In the genomic region with DNA sequence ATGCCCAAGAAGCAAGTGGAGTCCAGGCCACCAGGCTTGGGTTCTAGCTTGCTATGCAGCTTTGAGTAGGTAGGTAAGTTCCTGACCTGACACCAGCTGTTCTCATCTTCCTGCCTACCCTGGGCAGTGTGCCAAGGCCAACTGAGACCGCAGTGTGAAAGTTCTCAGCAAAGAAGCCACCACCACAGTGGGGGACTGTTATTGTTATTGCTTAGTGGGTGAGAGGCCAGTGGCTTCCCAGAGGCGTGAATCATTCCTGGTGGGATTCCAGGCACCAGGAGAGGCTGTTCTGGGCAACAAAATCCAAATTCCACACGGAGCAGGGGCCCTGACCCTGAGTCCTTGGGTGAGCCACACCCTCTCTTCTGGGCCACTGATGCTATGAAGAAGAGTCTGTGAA, we compare ENCODE assay signal across 10 mouse cellular contexts. TPM values are rescaled to one million over a fixed set of nuclear protein-coding genes. Genes with fewer than 3 reads are reported as not detected.
DNase-seq lines count a peak whose midpoint lies in the region; TF ChIP-seq lines count a peak whose summit lies in the region.
"Had no signal": no experiment of that assay in that cellular context is flagged by ENCODE, and none has a peak within 500 bp of the region (broad histone marks: within the 10 kb centered on the region; RNA-seq: fewer than 3 reads in every experiment).

No protein-coding gene starts in this region.

- H3K36me3 ChIP-seq in spleen, adult 2 months (ENCODE audit: control insufficient read depth, insufficient read depth, low read length): no peaks in the 10 kb centered on the region
- H3K36me3 ChIP-seq: embryonic facial prominence, embryonic 12.5 days; limb, embryonic 13.5 days had no signal

- H3K4me3 ChIP-seq in spleen, adult 2 months (ENCODE audit: extremely low read depth, insufficient read depth, insufficient read length): no peak overlapping the region
- H3K4me3 ChIP-seq: embryonic facial prominence, embryonic 12.5 days; limb, embryonic 13.5 days had no signal

- WGBS in spleen, adult 2 months: 23% methylated on average over 3 of the region's 3 CpGs

- TF ChIP-seq POLR2A in spleen, adult 2 months (IDR thresholded peaks at IDR 0.05; ENCODE audit: low read depth, low read length): no peak

- H3K4me1 ChIP-seq in spleen, adult 2 months (ENCODE audit: control insufficient read depth, insufficient read depth, insufficient read length): no peaks in the 10 kb centered on the region

- H3K27ac ChIP-seq in spleen, adult 2 months (ENCODE audit: insufficient read depth, low read length): no peak overlapping the region
- H3K27ac ChIP-seq: embryonic facial prominence, embryonic 12.5 days; limb, embryonic 13.5 days had no signal

- H3K27me3 ChIP-seq in spleen, adult 2 months (ENCODE audit: control insufficient read depth, insufficient read depth, low read length): no peaks in the 10 kb centered on the region
- H3K27me3 ChIP-seq: embryonic facial prominence, embryonic 12.5 days; limb, embryonic 13.5 days had no signal

- DNase-seq in cerebellum, postnatal 10 days: peak; percentile 36 to 51
- no peak for DNase-seq in cerebellum, adult 8-10 months
- peak; percentile 40 to 49 for DNase-seq in spleen, adult 2 months (ENCODE audit: low read depth in 1 of 2, low spot score in 2 of 2)
- DNase-seq in spleen, adult 12 weeks (ENCODE audit: low spot score): no peak
- peak; percentile 24 for DNase-seq in kidney, postnatal 14 days
- peak; percentile 51 for DNase-seq in thymus, postnatal 25 days
- no peak for DNase-seq in layer of hippocampus, postnatal 36 days
- DNase-seq in urinary bladder, adult 18-20 months (ENCODE audit: low spot score in 2 of 2): no peak

- no peak for TF ChIP-seq CTCF in spleen, adult 2 months (IDR thresholded peaks at IDR 0.05; ENCODE audit: extremely low read depth, insufficient read depth, insufficient read length, insufficient replicate concordance)

RNA-seq across cellular contexts. Expression of gene Ccn5, which starts 19.8 kb away (rescaled TPM):
- 3.1 and 4.8 TPM in 2 replicates for polyA plus RNA-seq in spleen, adult 2 months (2012; rRNA removed)
- under 1 TPM in 1 of 2 experiments, not detected in 1; 0.35 TPM for total RNA-seq in layer of hippocampus, postnatal 36 days (2021)

RNA-seq across cellular contexts. Expression of gene Ada, which starts 50.8 kb away (rescaled TPM):
- 4.3 and 4.5 TPM in 2 replicates for polyA plus RNA-seq in spleen, adult 2 months (2012; rRNA removed)
- total RNA-seq in layer of hippocampus, postnatal 36 days (2021): 1 to 10 TPM; 1.1 to 1.2 TPM

RNA-seq across cellular contexts. Expression of gene Kcnk15, which starts 52.6 kb away (rescaled TPM):
- not detected in 2 replicates for polyA plus RNA-seq in spleen, adult 2 months (2012; rRNA removed)
- total RNA-seq in layer of hippocampus, postnatal 36 days (2021): not detected
- polyA plus RNA-seq: embryonic facial prominence, embryonic 12.5 days; limb, embryonic 13.5 days had no signal

Comparison
In these comparisons a context has a peak if more than half of its experiments do, and no peak if none do; other contexts are left out.
1. DNase-seq: peak in cerebellum, postnatal 10 days (2 of 2), spleen, adult 2 months (2 of 2), kidney, postnatal 14 days (single experiment) and thymus, postnatal 25 days (single experiment); none in cerebellum, adult 8-10 months (single experiment), spleen, adult 12 weeks (single experiment), layer of hippocampus, postnatal 36 days (0 of 2) and urinary bladder, adult 18-20 months (0 of 2).